Mouse (Mus musculus): ENCODE measurements around the gene Mocs1.

- TF ChIP-seq CTCF (IDR thresholded peaks at IDR 0.05; ENCODE audit: control insufficient read depth, insufficient read depth, insufficient replicate concordance, low read depth, low read length) (no peak), POLR2A (IDR thresholded peaks at IDR 0.05; ENCODE audit: control insufficient read depth, low read depth, low read length) (no peak)
Measured at GRCm38 (mm10) chr17:49423872-49424271, 4.3 kb upstream of the Mocs1 start.

Data from testis, adult 2 months (tissue).